In the genomic region with DNA sequence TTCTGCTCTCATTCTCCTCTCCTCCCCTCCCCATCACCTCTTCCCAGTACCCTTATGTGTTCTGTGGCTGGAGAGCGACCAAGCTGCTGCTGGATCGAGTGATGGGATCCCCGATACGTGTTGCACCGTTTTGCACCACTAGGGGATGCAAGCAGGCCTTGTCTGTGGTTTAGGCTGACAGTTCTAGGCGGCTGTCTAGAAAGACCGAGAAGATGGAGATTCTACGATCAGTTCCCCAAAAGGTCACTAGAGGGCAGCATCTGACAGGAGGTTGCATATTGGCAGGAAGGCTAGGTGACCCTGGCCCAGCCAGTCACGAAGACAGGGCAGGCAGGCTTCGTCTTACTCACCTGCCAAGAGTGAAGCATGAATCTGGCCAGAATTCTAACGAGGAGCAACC, we compare ENCODE assay signal across 7 mouse cellular contexts. TPM values are rescaled to one million over a fixed set of nuclear protein-coding genes. Genes with fewer than 3 reads are reported as not detected.
DNase-seq lines count a peak whose midpoint lies in the region; ATAC-seq and TF ChIP-seq lines count a peak whose summit lies in the region.

No protein-coding gene starts in this region.

- peaks cover 19% of the 10 kb centered on the region for H3K4me1 ChIP-seq in embryonic facial prominence, embryonic 13.5 days
- no peaks in the 10 kb centered on the region; the same call in 1 of the 2 replicates for H3K4me1 ChIP-seq in kidney, adult 2 months (ENCODE audit: control insufficient read depth, insufficient read depth, low read length)
- peaks cover 14% of the 10 kb centered on the region for H3K4me1 ChIP-seq in limb, embryonic 12.5 days (replicated peaks)
- H3K4me1 ChIP-seq in midbrain, embryonic 15.5 days: peaks cover 28% of the 10 kb centered on the region
- H3K4me1 ChIP-seq in spleen, adult 2 months (ENCODE audit: control insufficient read depth, insufficient read depth, insufficient read length): peaks cover 21% of the 10 kb centered on the region; the same call in 1 of the 2 replicates

- no peak overlapping the region for H3K27ac ChIP-seq in embryonic facial prominence, embryonic 13.5 days
- no peak overlapping the region for H3K27ac ChIP-seq in kidney, adult 2 months (ENCODE audit: insufficient read depth, low read depth, low read length)
- H3K27ac ChIP-seq in limb, embryonic 12.5 days: no peak overlapping the region
- H3K27ac ChIP-seq in midbrain, embryonic 15.5 days: no peak overlapping the region
- peak overlapping the region; percentile 5; the same call in 1 of the 2 replicates for H3K27ac ChIP-seq in spleen, adult 2 months (ENCODE audit: insufficient read depth, low read length)

- ATAC-seq in embryonic facial prominence, embryonic 13.5 days (ENCODE audit: insufficient number of reproducible peaks, insufficient read depth, low FRiP score, low TSS enrichment, low read depth): peak; percentile 49; the same call in 1 of the 2 replicates
- peak; percentile 32; the same call in 1 of the 2 replicates for ATAC-seq in limb, embryonic 12.5 days (ENCODE audit: insufficient number of reproducible peaks, insufficient read depth, low FRiP score, low TSS enrichment, low read depth)
- peak; percentile 56 for ATAC-seq in midbrain, embryonic 15.5 days (replicated peaks)

- no peak for TF ChIP-seq POLR2A in kidney, adult 2 months (IDR thresholded peaks at IDR 0.05; ENCODE audit: low read depth, low read length)
- no peak for TF ChIP-seq POLR2A in spleen, adult 2 months (IDR thresholded peaks at IDR 0.05; ENCODE audit: low read depth, low read length)

- peak; percentile 96 for DNase-seq in adrenal gland, postnatal 14 days
- peak; percentile 97 to 99 for DNase-seq in heart, adult 18-20 months
- peak; percentile 99 for DNase-seq in kidney, adult 2 months
- DNase-seq in spleen, adult 2 months (ENCODE audit: low read depth in 1 of 2, low spot score in 2 of 2): peak; percentile 98

- no peaks in the 10 kb centered on the region for H3K9me3 ChIP-seq in embryonic facial prominence, embryonic 13.5 days
- H3K9me3 ChIP-seq in limb, embryonic 12.5 days: no peaks in the 10 kb centered on the region
- no peaks in the 10 kb centered on the region for H3K9me3 ChIP-seq in midbrain, embryonic 15.5 days

- 1% methylated on average over 11 of the region's 11 CpGs for WGBS in embryonic facial prominence, embryonic 13.5 days
- under 1% methylated on average over 11 of the region's 11 CpGs for WGBS in kidney, adult 2 months
- 5% methylated on average over 11 of the region's 11 CpGs for WGBS in limb, embryonic 12.5 days
- WGBS in midbrain, embryonic 15.5 days: 2% methylated on average over 11 of the region's 11 CpGs
- WGBS in spleen, adult 2 months: under 1% methylated on average over 11 of the region's 11 CpGs

- no peaks in the 10 kb centered on the region for H3K36me3 ChIP-seq in embryonic facial prominence, embryonic 13.5 days
- no peaks in the 10 kb centered on the region for H3K36me3 ChIP-seq in kidney, adult 2 months (ENCODE audit: control insufficient read depth, insufficient read depth, low read length)
- no peaks in the 10 kb centered on the region for H3K36me3 ChIP-seq in limb, embryonic 12.5 days
- no peaks in the 10 kb centered on the region for H3K36me3 ChIP-seq in midbrain, embryonic 15.5 days (replicated peaks)
- no peaks in the 10 kb centered on the region for H3K36me3 ChIP-seq in spleen, adult 2 months (ENCODE audit: control insufficient read depth, insufficient read depth, low read length)

- H3K27me3 ChIP-seq in embryonic facial prominence, embryonic 13.5 days: no peaks in the 10 kb centered on the region
- no peaks in the 10 kb centered on the region for H3K27me3 ChIP-seq in kidney, adult 2 months (replicated peaks; ENCODE audit: control insufficient read depth, insufficient read depth, low read length)
- no peaks in the 10 kb centered on the region for H3K27me3 ChIP-seq in limb, embryonic 12.5 days
- H3K27me3 ChIP-seq in midbrain, embryonic 15.5 days (replicated peaks): no peaks in the 10 kb centered on the region
- no peaks in the 10 kb centered on the region for H3K27me3 ChIP-seq in spleen, adult 2 months (ENCODE audit: control insufficient read depth, insufficient read depth, low read length)

- TF ChIP-seq CTCF in kidney, adult 2 months (conservative IDR thresholded peaks at IDR 0.05; ENCODE audit: insufficient read depth, insufficient read length, low read depth, low read length): peak; percentile 100
- peak; percentile 92; the same call in 1 of the 2 replicates for TF ChIP-seq CTCF in spleen, adult 2 months (IDR thresholded peaks at IDR 0.05; ENCODE audit: extremely low read depth, insufficient read depth, insufficient read length, insufficient replicate concordance)

- H3K9ac ChIP-seq in embryonic facial prominence, embryonic 13.5 days: no peak overlapping the region
- H3K9ac ChIP-seq in limb, embryonic 12.5 days (replicated peaks): no peak overlapping the region
- H3K9ac ChIP-seq in midbrain, embryonic 15.5 days: no peak overlapping the region

- no peak overlapping the region for H3K4me3 ChIP-seq in embryonic facial prominence, embryonic 13.5 days
- H3K4me3 ChIP-seq in kidney, adult 2 months (ENCODE audit: insufficient read depth, low read depth, low read length): no peak overlapping the region
- no peak overlapping the region for H3K4me3 ChIP-seq in limb, embryonic 12.5 days (replicated peaks)
- no peak overlapping the region for H3K4me3 ChIP-seq in midbrain, embryonic 15.5 days
- H3K4me3 ChIP-seq in spleen, adult 2 months (ENCODE audit: extremely low read depth, insufficient read depth, insufficient read length): no peak overlapping the region

- H3K4me2 ChIP-seq in embryonic facial prominence, embryonic 13.5 days: no peak overlapping the region
- no peak overlapping the region for H3K4me2 ChIP-seq in limb, embryonic 12.5 days
- peak overlapping the region; percentile 19; the same call in 1 of the 2 replicates for H3K4me2 ChIP-seq in midbrain, embryonic 15.5 days

RNA-seq across cellular contexts. Expression of gene Prr3, which starts 16.9 kb away (rescaled TPM):
- 24.3 and 24.7 TPM in 2 replicates for total RNA-seq in adrenal gland, postnatal 14 days (2021)
- 44.4 and 56.9 TPM in 2 replicates for polyA plus RNA-seq in embryonic facial prominence, embryonic 13.5 days (2015; fragmentation: Nextera tagmentation; extraction: Ambion mirVana)
- total RNA-seq in heart, adult 18-20 months (2021): 1 to 10 TPM; 3.3 to 3.4 TPM
- polyA plus RNA-seq in kidney, adult 2 months (2012; rRNA removed): 18.5 and 19.0 TPM in 2 replicates
- polyA plus RNA-seq in limb, embryonic 12.5 days (2016; fragmentation: Nextera tagmentation; extraction: Ambion mirVana): 39.0 and 46.2 TPM in 2 replicates
- 99.3 and 102 TPM in 2 replicates for polyA plus RNA-seq in midbrain, embryonic 15.5 days (2015; fragmentation: Nextera tagmentation; extraction: Ambion mirVana)
- polyA plus RNA-seq in spleen, adult 2 months (2012; rRNA removed): 19.3 and 24.3 TPM in 2 replicates

RNA-seq across cellular contexts. Expression of gene Gnl1, which starts 17.3 kb away (rescaled TPM):
- 42.7 and 48.7 TPM in 2 replicates for total RNA-seq in adrenal gland, postnatal 14 days (2021)
- polyA plus RNA-seq in embryonic facial prominence, embryonic 13.5 days (2015; fragmentation: Nextera tagmentation; extraction: Ambion mirVana): 56.3 and 64.8 TPM in 2 replicates
- total RNA-seq in heart, adult 18-20 months (2021): 10 to 100 TPM; 32.0 to 34.7 TPM
- 20.5 and 23.8 TPM in 2 replicates for polyA plus RNA-seq in kidney, adult 2 months (2012; rRNA removed)
- 59.2 and 59.7 TPM in 2 replicates for polyA plus RNA-seq in limb, embryonic 12.5 days (2016; fragmentation: Nextera tagmentation; extraction: Ambion mirVana)
- polyA plus RNA-seq in midbrain, embryonic 15.5 days (2015; fragmentation: Nextera tagmentation; extraction: Ambion mirVana): 62.6 and 64.8 TPM in 2 replicates
- 28.9 and 33.9 TPM in 2 replicates for polyA plus RNA-seq in spleen, adult 2 months (2012; rRNA removed)

RNA-seq across cellular contexts. Expression of gene H2-T24, which starts 23.4 kb away (rescaled TPM):
- total RNA-seq in adrenal gland, postnatal 14 days (2021): 4.6 and 8.2 TPM in 2 replicates
- polyA plus RNA-seq in embryonic facial prominence, embryonic 13.5 days (2015; fragmentation: Nextera tagmentation; extraction: Ambion mirVana): 3.9 and 4.3 TPM in 2 replicates
- total RNA-seq in heart, adult 18-20 months (2021): 1 to 10 TPM; 6.5 to 6.7 TPM
- polyA plus RNA-seq in kidney, adult 2 months (2012; rRNA removed): 3.5 and 5.4 TPM in 2 replicates
- 3.0 and 3.2 TPM in 2 replicates for polyA plus RNA-seq in limb, embryonic 12.5 days (2016; fragmentation: Nextera tagmentation; extraction: Ambion mirVana)
- polyA plus RNA-seq in midbrain, embryonic 15.5 days (2015; fragmentation: Nextera tagmentation; extraction: Ambion mirVana): 8.4 and 10.0 TPM in 2 replicates
- polyA plus RNA-seq in spleen, adult 2 months (2012; rRNA removed): 19.1 and 19.2 TPM in 2 replicates

RNA-seq across cellular contexts. Expression of gene Abcf1, which starts 27.4 kb away (rescaled TPM):
- 92.5 and 100 TPM in 2 replicates for total RNA-seq in adrenal gland, postnatal 14 days (2021)
- 109 and 110 TPM in 2 replicates for polyA plus RNA-seq in embryonic facial prominence, embryonic 13.5 days (2015; fragmentation: Nextera tagmentation; extraction: Ambion mirVana)
- total RNA-seq in heart, adult 18-20 months (2021): 10 to 100 TPM; 67.3 to 68.4 TPM
- polyA plus RNA-seq in kidney, adult 2 months (2012; rRNA removed): 59.4 and 63.6 TPM in 2 replicates
- polyA plus RNA-seq in limb, embryonic 12.5 days (2016; fragmentation: Nextera tagmentation; extraction: Ambion mirVana): 102 and 107 TPM in 2 replicates
- 89.3 and 92.1 TPM in 2 replicates for polyA plus RNA-seq in midbrain, embryonic 15.5 days (2015; fragmentation: Nextera tagmentation; extraction: Ambion mirVana)
- 65.1 and 79.6 TPM in 2 replicates for polyA plus RNA-seq in spleen, adult 2 months (2012; rRNA removed)

RNA-seq across cellular contexts. Expression of gene H2-T23, which starts 35.7 kb away (rescaled TPM):
- total RNA-seq in adrenal gland, postnatal 14 days (2021): 44.2 and 52.7 TPM in 2 replicates
- polyA plus RNA-seq in embryonic facial prominence, embryonic 13.5 days (2015; fragmentation: Nextera tagmentation; extraction: Ambion mirVana): 18.8 and 21.6 TPM in 2 replicates
- total RNA-seq in heart, adult 18-20 months (2021): 10 to 100 TPM; 31.7 to 56.7 TPM
- 174 and 175 TPM in 2 replicates for polyA plus RNA-seq in kidney, adult 2 months (2012; rRNA removed)
- polyA plus RNA-seq in limb, embryonic 12.5 days (2016; fragmentation: Nextera tagmentation; extraction: Ambion mirVana): 4.2 and 6.4 TPM in 2 replicates
- 5.5 and 6.6 TPM in 2 replicates for polyA plus RNA-seq in midbrain, embryonic 15.5 days (2015; fragmentation: Nextera tagmentation; extraction: Ambion mirVana)
- polyA plus RNA-seq in spleen, adult 2 months (2012; rRNA removed): 344 and 382 TPM in 2 replicates
